Mouse (Mus musculus): ENCODE data around the gene Syt12. TPM values are rescaled to one million over a fixed set of nuclear protein-coding genes. Genes with fewer than 3 reads are reported as not detected.
A peak's percentile ranks its signal among the peaks of the same experiment; 100 is the strongest.

The Syt12 gene
- polyA plus RNA-seq, 1 experiment from 2014 or later = 1.9 TPM

- 0 out of 2 replicates have a peak, but pooled peaks cover under 1% of the 10 kb centered on the region for H3K4me1 ChIP-seq
- WGBS = 89% methylated on average over 3 of the region's 3 CpGs
- H3K9ac ChIP-seq (replicated peaks) = no peak overlapping the region
- no peaks in the 10 kb centered on the region for H3K9me3 ChIP-seq
- no peak for ATAC-seq (ENCODE audit: low FRiP score, low read depth)
- H3K27ac ChIP-seq (replicated peaks) = no peak overlapping the region
- H3K36me3 ChIP-seq = no peaks in the 10 kb centered on the region
- peaks cover 18% of the 10 kb centered on the region for H3K27me3 ChIP-seq
- H3K4me2 ChIP-seq (replicated peaks) = no peak overlapping the region
- no peak overlapping the region for H3K4me3 ChIP-seq
Measured at GRCm38 (mm10) chr19:4482111-4482859, 5.0 kb upstream of the Syt12 start.

GRCm38 (mm10) chr19:4481326-4481725 lies 4.1 kb upstream of the Syt12 start:
- Histone ChIP-seq H3K9ac (replicated peaks) (no peak overlapping the region), H3K4me2 (replicated peaks) (no peak overlapping the region), H3K27ac (replicated peaks) (no peak overlapping the region), H3K27me3 (peaks cover 28% of the 10 kb centered on the region), H3K9me3 (no peaks in the 10 kb centered on the region), H3K4me3 (no peak overlapping the region), H3K36me3 (no peaks in the 10 kb centered on the region), H3K4me1 (peaks cover 8% of the 10 kb centered on the region)
- 65% methylated on average over 4 of the region's 4 CpGs for WGBS
- ATAC-seq (ENCODE audit: low FRiP score, low read depth) = no peak

- Histone ChIP-seq H3K36me3 (no peaks in the 10 kb centered on the region), H3K27me3 (peaks cover 41% of the 10 kb centered on the region), H3K27ac (replicated peaks) (no peak overlapping the region), H3K9me3 (no peaks in the 10 kb centered on the region), H3K4me3 (no peak overlapping the region), H3K4me2 (replicated peaks) (no peak overlapping the region), H3K9ac (replicated peaks) (no peak overlapping the region), H3K4me1 (peaks cover 10% of the 10 kb centered on the region)
- 87% methylated on average over 2 of the region's 2 CpGs for WGBS
- no peak for ATAC-seq (ENCODE audit: low FRiP score, low read depth)
Measured at GRCm38 (mm10) chr19:4480041-4480440, 2.8 kb upstream of the Syt12 start.

- ATAC-seq (ENCODE audit: low FRiP score, low read depth) = no peak
- Histone ChIP-seq H3K4me3 (no peak overlapping the region), H3K9ac (replicated peaks) (no peak overlapping the region), H3K4me2 (replicated peaks) (no peak overlapping the region), H3K9me3 (no peaks in the 10 kb centered on the region), H3K4me1 (peaks cover 10% of the 10 kb centered on the region), H3K27me3 (peaks cover 57% of the 10 kb centered on the region), H3K27ac (replicated peaks) (no peak overlapping the region), H3K36me3 (no peaks in the 10 kb centered on the region)
- WGBS = 23% methylated on average over 1 of the region's 1 CpGs
Measured at GRCm38 (mm10) chr19:4478190-4478516, 906 bp upstream of the Syt12 start.

- peak overlapping the region; percentile 46 for H3K4me3 ChIP-seq
- H3K4me1 ChIP-seq = peaks cover 10% of the 10 kb centered on the region
- peak overlapping the region; percentile 79 for H3K4me2 ChIP-seq (replicated peaks)
- WGBS = under 1% methylated on average over 70 of the region's 70 CpGs
- H3K9me3 ChIP-seq = no peaks in the 10 kb centered on the region
- H3K9ac ChIP-seq (replicated peaks) = peak overlapping the region; percentile 40
- peaks cover 57% of the 10 kb centered on the region for H3K27me3 ChIP-seq
- peak; percentile 60 for ATAC-seq (ENCODE audit: low FRiP score, low read depth)
- no peaks in the 10 kb centered on the region for H3K36me3 ChIP-seq
- H3K27ac ChIP-seq (replicated peaks) = no peak overlapping the region
Measured at GRCm38 (mm10) chr19:4476601-4477257, 518 bp downstream of the Syt12 start.

- WGBS = 78% methylated on average over 11 of the region's 11 CpGs
- no peak for ATAC-seq (ENCODE audit: low FRiP score, low read depth)
- Histone ChIP-seq H3K27ac (replicated peaks) (no peak overlapping the region), H3K4me3 (no peak overlapping the region), H3K9me3 (no peaks in the 10 kb centered on the region), H3K4me1 (peaks cover 10% of the 10 kb centered on the region), H3K27me3 (peaks cover 57% of the 10 kb centered on the region), H3K4me2 (replicated peaks) (no peak overlapping the region), H3K36me3 (no peaks in the 10 kb centered on the region), H3K9ac (replicated peaks) (no peak overlapping the region)
Measured at GRCm38 (mm10) chr19:4475224-4475925, 1.9 kb downstream of the Syt12 start.

GRCm38 (mm10) chr19:4474739-4475138 lies 2.5 kb downstream of the Syt12 start:
- Histone ChIP-seq H3K27ac (replicated peaks) (no peak overlapping the region), H3K9me3 (no peaks in the 10 kb centered on the region), H3K9ac (replicated peaks) (no peak overlapping the region), H3K4me1 (peaks cover 10% of the 10 kb centered on the region), H3K4me2 (replicated peaks) (no peak overlapping the region), H3K27me3 (peaks cover 54% of the 10 kb centered on the region), H3K4me3 (no peak overlapping the region), H3K36me3 (no peaks in the 10 kb centered on the region)
- WGBS = 66% methylated on average over 3 of the region's 3 CpGs
- no peak for ATAC-seq (ENCODE audit: low FRiP score, low read depth)

- 95% methylated on average over 5 of the region's 5 CpGs for WGBS
- Histone ChIP-seq H3K27me3 (peaks cover 47% of the 10 kb centered on the region), H3K4me3 (no peak overlapping the region), H3K9me3 (no peaks in the 10 kb centered on the region), H3K4me2 (replicated peaks) (no peak overlapping the region), H3K27ac (replicated peaks) (no peak overlapping the region), H3K4me1 (peaks cover 10% of the 10 kb centered on the region), H3K9ac (replicated peaks) (no peak overlapping the region), H3K36me3 (no peaks in the 10 kb centered on the region)
- ATAC-seq (ENCODE audit: low FRiP score, low read depth) = no peak
Measured at GRCm38 (mm10) chr19:4473549-4473948, 3.7 kb downstream of the Syt12 start.

GRCm38 (mm10) chr19:4468363-4468762 lies 8.9 kb downstream of the Syt12 start:
- H3K9ac ChIP-seq (replicated peaks) = no peak overlapping the region
- ATAC-seq (ENCODE audit: low FRiP score, low read depth) = no peak
- H3K27me3 ChIP-seq = peaks cover 3% of the 10 kb centered on the region; the same call in 1 of the 2 replicates
- no peak overlapping the region for H3K4me3 ChIP-seq
- 30% methylated on average over 5 of the region's 5 CpGs for WGBS
- H3K4me1 ChIP-seq = no peaks in the 10 kb centered on the region
- no peak overlapping the region for H3K4me2 ChIP-seq (replicated peaks)
- H3K9me3 ChIP-seq = no peaks in the 10 kb centered on the region
- no peaks in the 10 kb centered on the region for H3K36me3 ChIP-seq
- no peak overlapping the region for H3K27ac ChIP-seq (replicated peaks)

- no peaks in the 10 kb centered on the region; the same call in 1 of the 2 replicates for H3K27me3 ChIP-seq
- H3K9me3 ChIP-seq = no peaks in the 10 kb centered on the region
- no peak overlapping the region for H3K9ac ChIP-seq (replicated peaks)
- 76% methylated on average over 4 of the region's 4 CpGs for WGBS
- no peak overlapping the region for H3K4me2 ChIP-seq (replicated peaks)
- no peaks in the 10 kb centered on the region for H3K4me1 ChIP-seq
- H3K36me3 ChIP-seq = no peaks in the 10 kb centered on the region
- no peak overlapping the region for H3K27ac ChIP-seq (replicated peaks)
- no peak overlapping the region for H3K4me3 ChIP-seq
- ATAC-seq (ENCODE audit: low FRiP score, low read depth) = no peak
Measured at GRCm38 (mm10) chr19:4464666-4465065, 12.6 kb downstream of the Syt12 start.

GRCm38 (mm10) chr19:4461981-4462380 lies 15.3 kb downstream of the Syt12 start:
- 88% methylated on average over 8 of the region's 8 CpGs for whole genome bisulfite sequencing

GRCm38 (mm10) chr19:4456227-4456626 lies 21.0 kb downstream of the Syt12 start:
- H3K9me3 ChIP-seq = no peaks in the 10 kb centered on the region
- H3K4me3 ChIP-seq = no peak overlapping the region
- no peak for ATAC-seq (ENCODE audit: low FRiP score, low read depth)
- no peak overlapping the region for H3K27ac ChIP-seq (replicated peaks)
- H3K9ac ChIP-seq (replicated peaks) = no peak overlapping the region
- WGBS = 13% methylated on average over 11 of the region's 11 CpGs
- no peak overlapping the region for H3K4me2 ChIP-seq (replicated peaks)
- H3K36me3 ChIP-seq = no peaks in the 10 kb centered on the region
- H3K27me3 ChIP-seq = peaks cover 9% of the 10 kb centered on the region; the same call in 1 of the 2 replicates
- H3K4me1 ChIP-seq = 0 out of 2 replicates have a peak, but pooled peaks cover 3% of the 10 kb centered on the region

More at GRCm38 (mm10) chr19:4461981-4462380, 15.3 kb downstream of the Syt12 start:
- Histone ChIP-seq H3K9ac (replicated peaks) (no peak overlapping the region), H3K27me3 (no peaks in the 10 kb centered on the region; the same call in 1 of the 2 replicates), H3K4me1 (no peaks in the 10 kb centered on the region), H3K4me2 (replicated peaks) (no peak overlapping the region), H3K4me3 (no peak overlapping the region), H3K27ac (replicated peaks) (no peak overlapping the region), H3K9me3 (no peaks in the 10 kb centered on the region), H3K36me3 (no peaks in the 10 kb centered on the region)
- no peak for ATAC-seq (ENCODE audit: low FRiP score, low read depth)
